Mouse (Mus musculus) intestine, embryonic 16.5 days (tissue): ENCODE results near the gene Ehd1. TPM values are rescaled to one million over a fixed set of nuclear protein-coding genes. Genes with fewer than 3 reads are reported as not detected.
"Not testable (repeated sequence)": the region's sequence is repeated elsewhere in the genome, so short reads cannot be mapped to it uniquely, and the experiment has no call there.

ENCODE experiments used
- ATAC-seq: fragments of 200-750 bp; cut with Nextera tagmentation; 2 replicates; pipeline ENCODE4 v1.8.0; 2017; ENCODE audit warnings: moderate TSS enrichment, moderate library complexity
- H3K27ac ChIP-seq: fragments of 300-500 bp; sonication (generic); 2 replicates; pipeline ENCODE4 v1.5.1; 2014; ENCODE audit warnings: mild to moderate bottlenecking, low read length
- H3K27me3 ChIP-seq: fragments of 300-500 bp; sonication (generic); replicated peaks from 2 replicates; pipeline ENCODE4 v1.6.1; 2014; ENCODE audit warnings: low read length, control low read depth, mixed read lengths; ENCODE audit not compliant: control insufficient read depth, insufficient read depth
- H3K36me3 ChIP-seq: fragments of 300-500 bp; sonication (generic); 2 replicates; pipeline ENCODE4 v1.6.1; 2014; ENCODE audit warnings: low read length, control low read depth; ENCODE audit not compliant: control insufficient read depth, insufficient read depth
- H3K4me1 ChIP-seq: fragments of 300-500 bp; sonication (generic); 2 replicates; pipeline ENCODE4 v1.6.1; 2014; ENCODE audit warnings: low read length, control low read depth, mixed read lengths; ENCODE audit not compliant: control insufficient read depth, insufficient read depth
- H3K4me2 ChIP-seq: fragments of 300-500 bp; sonication (generic); 2 replicates; pipeline ENCODE4 v1.6.1; 2014; ENCODE audit warnings: low read depth, low read length, control low read depth
- H3K4me3 ChIP-seq: fragments of 300-500 bp; sonication (generic); 2 replicates; pipeline ENCODE4 v1.5.1; 2014; ENCODE audit warnings: mild to moderate bottlenecking, low read length
- H3K9ac ChIP-seq: fragments of 300-500 bp; sonication (generic); 2 replicates; pipeline ENCODE4 v1.6.1; 2014; ENCODE audit warnings: low read depth, low read length
- H3K9me3 ChIP-seq: fragments of 300-500 bp; sonication (generic); 2 replicates; pipeline ENCODE4 v1.6.1; 2016; ENCODE audit warnings: low read length, control low read depth; ENCODE audit not compliant: control insufficient read depth
- WGBS: fragments of 180-500 bp; shearing (Covaris S2); extraction: QIAGEN DNeasy Blood & Tissue Kit; methylation state at CpG from one replicate; pipeline ENCODE4 v1.1.7; 2014; 5-methylcytosine and 5-hydroxymethylcytosine counted together
- polyA plus RNA-seq: library from polyadenylated mRNA; unstranded; fragments of >200 nt; fragmentation: Nextera tagmentation; extraction: Ambion mirVana; gene quantifications from 2 replicates; pipeline ENCODE4 v1.2.1, GENCODE M21; 2015

Gene Ehd1
- polyA plus RNA-seq, 1 experiment from 2014 or later: 135 TPM

GRCm38 (mm10) chr19:6283001-6283400 lies 6.5 kb downstream of the Ehd1 start:
- Histone ChIP-seq H3K4me2 (no peak overlapping the region; the same call in 1 of the 2 replicates), H3K36me3 (peaks cover 7% of the 10 kb centered on the region; the same call in 1 of the 2 replicates), H3K9me3 (no peaks in the 10 kb centered on the region), H3K4me1 (peaks cover 64% of the 10 kb centered on the region), H3K4me3 (no peak overlapping the region), H3K9ac (peak overlapping the region; percentile 15; the same call in 1 of the 2 replicates), H3K27me3 (no peaks in the 10 kb centered on the region), H3K27ac (peak overlapping the region; percentile 89)
- ATAC-seq: peak; percentile 47
- WGBS: 54% methylated on average over 5 of the region's 5 CpGs

- Histone ChIP-seq H3K4me2 (0 out of 2 replicates have a peak overlapping the region, but pooled peaks have one; percentile 29), H3K9ac (peak overlapping the region; percentile 52; the same call in 1 of the 2 replicates)
These were observed 8.0 kb downstream of the Ehd1 start for GRCm38 (mm10) chr19:6284502-6284901.

GRCm38 (mm10) chr19:6285226-6285625 lies 8.7 kb downstream of the Ehd1 start:
- 58% methylated on average over 8 of the region's 8 CpGs for WGBS
- Histone ChIP-seq H3K9me3 (no peaks in the 10 kb centered on the region), H3K36me3 (peaks cover 9% of the 10 kb centered on the region; the same call in 1 of the 2 replicates), H3K4me1 (peaks cover 55% of the 10 kb centered on the region), H3K4me2 (peak overlapping the region; percentile 29; the same call in 1 of the 2 replicates), H3K4me3 (no peak overlapping the region), H3K9ac (peak overlapping the region; percentile 52), H3K27ac (peak overlapping the region; percentile 89), H3K27me3 (no peaks in the 10 kb centered on the region)
- peak; percentile 59 for ATAC-seq

More at GRCm38 (mm10) chr19:6284502-6284901, 8.0 kb downstream of the Ehd1 start:
- no peak overlapping the region; the same call in 1 of the 2 replicates for H3K4me3 ChIP-seq
- 65% methylated on average over 12 of the region's 12 CpGs for WGBS
- peaks cover 7% of the 10 kb centered on the region; the same call in 1 of the 2 replicates for H3K36me3 ChIP-seq
- H3K9me3 ChIP-seq: no peaks in the 10 kb centered on the region
- peak overlapping the region; percentile 89 for H3K27ac ChIP-seq
- H3K4me1 ChIP-seq: peaks cover 56% of the 10 kb centered on the region
- no peaks in the 10 kb centered on the region for H3K27me3 ChIP-seq
- peak; percentile 31 for ATAC-seq

- H3K27ac ChIP-seq: peak overlapping the region; percentile 89
- no peaks in the 10 kb centered on the region for H3K9me3 ChIP-seq
- peak overlapping the region; percentile 29; the same call in 1 of the 2 replicates for H3K4me2 ChIP-seq
- ATAC-seq: peak; percentile 72
- H3K4me3 ChIP-seq: no peak overlapping the region
- peak overlapping the region; percentile 52 for H3K9ac ChIP-seq
- peaks cover 52% of the 10 kb centered on the region for H3K4me1 ChIP-seq
- H3K27me3 ChIP-seq: no peaks in the 10 kb centered on the region
- 59% methylated on average over 7 of the region's 7 CpGs for WGBS
- H3K36me3 ChIP-seq: peaks cover 9% of the 10 kb centered on the region; the same call in 1 of the 2 replicates
These were observed 9.3 kb downstream of the Ehd1 start for GRCm38 (mm10) chr19:6285632-6286433.

- H3K4me1 ChIP-seq: peaks cover 55% of the 10 kb centered on the region
- ATAC-seq: no peak
- no peak overlapping the region for H3K4me2 ChIP-seq
- H3K9ac ChIP-seq: peak overlapping the region; percentile 52
- no peak overlapping the region for H3K4me3 ChIP-seq
- peaks cover 9% of the 10 kb centered on the region; the same call in 1 of the 2 replicates for H3K36me3 ChIP-seq
- 86% methylated on average over 19 of the region's 19 CpGs for WGBS
- no peaks in the 10 kb centered on the region for H3K9me3 ChIP-seq
- peak overlapping the region; percentile 89 for H3K27ac ChIP-seq
- H3K27me3 ChIP-seq: no peaks in the 10 kb centered on the region
These were observed 10.2 kb downstream of the Ehd1 start for GRCm38 (mm10) chr19:6286434-6287401.

GRCm38 (mm10) chr19:6288236-6288894 lies 11.8 kb downstream of the Ehd1 start:
- Histone ChIP-seq H3K9me3 (no peaks in the 10 kb centered on the region), H3K4me2 (no peak overlapping the region), H3K9ac (no peak overlapping the region), H3K27me3 (no peaks in the 10 kb centered on the region), H3K4me3 (no peak overlapping the region), H3K27ac (no peak overlapping the region; the same call in 1 of the 2 replicates), H3K36me3 (peaks cover 9% of the 10 kb centered on the region), H3K4me1 (peaks cover 64% of the 10 kb centered on the region)
- ATAC-seq: no peak
- WGBS: 69% methylated on average over 13 of the region's 13 CpGs

- Histone ChIP-seq H3K9ac (0 out of 2 replicates have a peak overlapping the region, but pooled peaks have one; percentile 4), H3K4me2 (no peak overlapping the region), H3K4me3 (no peak overlapping the region), H3K36me3 (peaks cover 12% of the 10 kb centered on the region), H3K4me1 (peaks cover 57% of the 10 kb centered on the region), H3K9me3 (no peaks in the 10 kb centered on the region), H3K27me3 (no peaks in the 10 kb centered on the region), H3K27ac (peak overlapping the region; percentile 79)
- WGBS: 88% methylated on average over 14 of the region's 14 CpGs
- no peak for ATAC-seq
These were observed 13.2 kb downstream of the Ehd1 start for GRCm38 (mm10) chr19:6289696-6290238.

GRCm38 (mm10) chr19:6290720-6291116 lies 14.2 kb downstream of the Ehd1 start:
- H3K36me3 ChIP-seq: peaks cover 17% of the 10 kb centered on the region
- peak overlapping the region; percentile 85 for H3K27ac ChIP-seq
- 87% methylated on average over 5 of the region's 6 CpGs for WGBS
- H3K4me3 ChIP-seq, H3K4me2 ChIP-seq, H3K9me3 ChIP-seq, H3K27me3 ChIP-seq, ATAC-seq: not testable (repeated sequence)
- H3K4me1 ChIP-seq: peaks cover 48% of the 10 kb centered on the region
- peak overlapping the region; percentile 37 for H3K9ac ChIP-seq
